Mouse (Mus musculus) intestine, postnatal 0 days (tissue): ENCODE results near the gene Pitx2. TPM values are rescaled to one million over a fixed set of nuclear protein-coding genes. Genes with fewer than 3 reads are reported as not detected.

Experiments
- ATAC-seq: fragments of 200-750 bp; cut with Nextera tagmentation; 2 replicates; pipeline ENCODE4 v1.8.0; 2017; ENCODE audit warnings: mild to moderate bottlenecking, moderate TSS enrichment, moderate library complexity
- H3K27ac ChIP-seq: fragments of 300-500 bp; sonication (generic); 2 replicates; pipeline ENCODE4 v1.5.1; 2014; ENCODE audit warnings: mild to moderate bottlenecking, low read depth, low read length, moderate library complexity
- H3K27me3 ChIP-seq: fragments of 300-500 bp; sonication (generic); replicated peaks from 2 replicates; pipeline ENCODE4 v1.6.1; 2014; ENCODE audit warnings: low read length, mixed read lengths; ENCODE audit not compliant: control insufficient read depth, insufficient read depth
- H3K36me3 ChIP-seq: fragments of 300-500 bp; sonication (generic); 2 replicates; pipeline ENCODE4 v1.6.1; 2014; ENCODE audit warnings: mild to moderate bottlenecking, moderate library complexity; ENCODE audit not compliant: control insufficient read depth, insufficient read depth
- H3K4me1 ChIP-seq: fragments of 300-500 bp; sonication (generic); replicated peaks from 2 replicates; pipeline ENCODE4 v1.6.1; 2014; ENCODE audit warnings: antibody characterized with exemption, low read length, mixed read lengths; ENCODE audit not compliant: control insufficient read depth, insufficient read depth
- H3K4me2 ChIP-seq: fragments of 300-500 bp; sonication (generic); replicated peaks from 2 replicates; pipeline ENCODE4 v1.6.1; 2014; ENCODE audit warnings: low read depth, mild to moderate bottlenecking, moderate library complexity
- H3K4me3 ChIP-seq: fragments of 300-500 bp; sonication (generic); 2 replicates; pipeline ENCODE4 v1.5.1; 2014; ENCODE audit warnings: low read depth, low read length
- H3K9ac ChIP-seq: fragments of 300-500 bp; sonication (generic); 2 replicates; pipeline ENCODE4 v1.6.1; 2014; ENCODE audit warnings: mild to moderate bottlenecking, low read depth, low read length
- H3K9me3 ChIP-seq: fragments of 300-500 bp; sonication (generic); 2 replicates; pipeline ENCODE4 v1.6.1; 2016; ENCODE audit warnings: mixed run types; ENCODE audit not compliant: control insufficient read depth
- CTCF ChIP-seq: sonication (generic); IDR thresholded peaks from 2 replicates; pipeline ENCODE4 v1.5.1; 2016; ENCODE audit warnings: low read depth, mild to moderate bottlenecking, control low read depth, antibody characterized with exemption, moderate library complexity
- WGBS: fragments of 180-500 bp; shearing (Covaris S2); extraction: QIAGEN DNeasy Blood & Tissue Kit; methylation state at CpG from one replicate; pipeline ENCODE4 v1.1.7; 2014; 5-methylcytosine and 5-hydroxymethylcytosine counted together
- polyA plus RNA-seq: library from polyadenylated mRNA; unstranded; fragments of >200 nt; fragmentation: Nextera tagmentation; extraction: Ambion mirVana; gene quantifications from 2 replicates; pipeline ENCODE4 v1.2.1, GENCODE M21; 2015

Pitx2 gene
- polyA plus RNA-seq, 1 experiment from 2014 or later = 18.3 TPM

- no peaks in the 10 kb centered on the region for H3K4me1 ChIP-seq
- 19% methylated on average over 12 of the region's 12 CpGs for WGBS
- peaks cover 18% of the 10 kb centered on the region for H3K27me3 ChIP-seq
- H3K9ac ChIP-seq = peak overlapping the region; percentile 72
- H3K4me2 ChIP-seq = peak overlapping the region; percentile 94
- no peak for TF ChIP-seq CTCF
- H3K36me3 ChIP-seq = no peaks in the 10 kb centered on the region
- no peak for ATAC-seq
- H3K4me3 ChIP-seq = peak overlapping the region; percentile 76
- H3K27ac ChIP-seq = peak overlapping the region; percentile 60
- no peaks in the 10 kb centered on the region for H3K9me3 ChIP-seq
These were observed 18.2 kb downstream of the Pitx2 start for GRCm38 (mm10) chr3:129217862-129218370.

GRCm38 (mm10) chr3:129218371-129218921 is 18.8 kb downstream of the Pitx2 start:
- no peak for TF ChIP-seq CTCF
- Histone ChIP-seq H3K36me3 (no peaks in the 10 kb centered on the region), H3K9me3 (no peaks in the 10 kb centered on the region), H3K4me1 (no peaks in the 10 kb centered on the region), H3K4me2 (peak overlapping the region; percentile 94), H3K27ac (peak overlapping the region; percentile 35), H3K4me3 (peak overlapping the region; percentile 76), H3K9ac (peak overlapping the region; percentile 72), H3K27me3 (peaks cover 17% of the 10 kb centered on the region)
- WGBS = 20% methylated on average over 41 of the region's 41 CpGs
- ATAC-seq = no peak

GRCm38 (mm10) chr3:129220086-129220670 is 20.5 kb downstream of the Pitx2 start:
- Histone ChIP-seq H3K27ac (peak overlapping the region; percentile 71), H3K4me1 (no peaks in the 10 kb centered on the region), H3K9ac (0 out of 2 replicates have a peak overlapping the region, but pooled peaks have one; percentile 22), H3K4me2 (peak overlapping the region; percentile 94), H3K4me3 (peak overlapping the region; percentile 59), H3K9me3 (no peaks in the 10 kb centered on the region), H3K27me3 (peaks cover 15% of the 10 kb centered on the region), H3K36me3 (no peaks in the 10 kb centered on the region)
- ATAC-seq = no peak
- 20% methylated on average over 7 of the region's 7 CpGs for WGBS
- no peak for TF ChIP-seq CTCF

DNA sequence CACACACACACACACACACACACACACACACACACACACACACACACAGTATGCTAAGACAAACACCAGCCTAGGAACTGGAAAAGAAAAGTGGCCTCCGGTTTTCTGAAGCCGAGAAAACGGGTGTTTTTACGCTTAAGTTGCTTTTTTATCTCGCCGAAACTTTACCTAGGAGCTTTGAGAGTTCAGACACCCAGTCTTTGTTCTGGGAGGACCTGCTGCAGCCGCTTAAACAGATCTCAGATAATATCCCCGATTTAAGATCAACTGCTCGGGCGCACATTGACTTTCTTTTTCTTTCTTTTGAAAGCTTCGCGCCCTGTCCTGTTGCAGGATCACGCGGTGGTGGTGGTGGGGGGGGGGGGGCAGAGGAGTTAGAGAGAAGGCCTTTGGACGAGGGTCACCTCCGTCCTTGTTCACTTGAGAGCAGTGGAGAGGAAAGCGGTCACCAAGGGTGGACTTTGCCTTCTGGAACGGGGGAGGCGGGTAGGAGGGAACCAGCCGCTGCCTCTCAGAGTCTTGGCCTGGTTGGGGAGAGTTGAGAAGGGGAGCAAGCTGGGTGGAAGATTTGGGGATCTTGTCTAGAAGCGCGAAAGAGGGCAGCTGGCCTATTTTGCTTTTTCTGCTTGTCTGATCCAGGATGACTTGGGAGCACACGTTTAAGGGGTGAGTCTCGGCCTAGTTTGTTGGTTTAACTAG is 21.2 kb downstream of the Pitx2 start:
- Histone ChIP-seq H3K9me3 (no peaks in the 10 kb centered on the region), H3K4me2 (peak overlapping the region; percentile 94), H3K4me1 (no peaks in the 10 kb centered on the region), H3K4me3 (peak overlapping the region; percentile 59), H3K36me3 (no peaks in the 10 kb centered on the region), H3K27ac (peak overlapping the region; percentile 71), H3K9ac (peak overlapping the region; percentile 40; the same call in 1 of the 2 replicates), H3K27me3 (peaks cover 17% of the 10 kb centered on the region)
- 16% methylated on average over 24 of the region's 24 CpGs for WGBS
- ATAC-seq = peak; percentile 65
- no peak for TF ChIP-seq CTCF

DNA sequence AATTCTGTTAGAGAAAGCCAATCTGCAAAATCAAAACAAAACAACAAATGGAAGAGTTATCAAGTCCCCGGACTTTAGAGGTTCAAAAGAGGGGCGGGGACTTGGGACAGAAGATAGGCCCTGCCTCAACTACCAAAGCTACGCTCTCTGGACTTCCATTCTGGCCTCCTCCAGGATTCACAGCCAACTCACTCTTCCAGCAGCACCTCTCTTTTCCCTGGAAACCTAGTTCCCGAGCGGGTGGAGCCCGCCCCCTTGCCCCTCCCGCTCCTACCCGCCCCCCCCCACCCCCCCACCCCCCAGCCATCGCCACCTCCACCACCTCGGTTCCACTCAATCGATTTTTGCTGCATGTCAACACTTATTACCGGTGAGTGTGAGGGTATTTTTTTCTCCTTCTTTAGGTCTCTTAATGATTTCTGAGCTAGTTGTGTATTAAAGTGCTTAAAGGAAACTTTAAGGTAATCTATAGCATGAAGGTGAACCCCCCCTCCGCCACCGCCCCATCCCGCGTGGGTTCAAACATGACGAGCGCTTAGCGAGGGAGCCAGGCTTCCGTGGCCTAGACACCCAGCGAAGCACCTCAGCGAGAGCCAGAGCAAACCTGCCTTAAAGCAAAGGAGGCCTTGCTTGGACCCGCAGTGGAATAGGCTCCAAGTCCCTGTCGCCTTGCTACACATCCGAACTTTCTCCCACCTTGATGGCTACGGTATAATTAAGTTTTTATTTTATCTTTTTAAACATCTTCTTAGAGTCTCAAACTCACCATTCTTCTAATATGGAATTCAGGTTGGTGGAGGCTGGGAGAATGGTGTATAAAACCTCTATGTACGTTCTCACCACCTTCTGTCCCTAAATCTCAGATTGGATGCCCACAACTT is 21.9 kb downstream of the Pitx2 start:
- TF ChIP-seq CTCF = no peak
- H3K36me3 ChIP-seq = no peaks in the 10 kb centered on the region
- H3K9me3 ChIP-seq = no peaks in the 10 kb centered on the region
- H3K27ac ChIP-seq = peak overlapping the region; percentile 71
- peak overlapping the region; percentile 40 for H3K9ac ChIP-seq
- 12% methylated on average over 27 of the region's 27 CpGs for WGBS
- peak overlapping the region; percentile 94 for H3K4me2 ChIP-seq
- ATAC-seq = peak; percentile 21; the same call in 1 of the 2 replicates
- no peaks in the 10 kb centered on the region for H3K4me1 ChIP-seq
- peaks cover 24% of the 10 kb centered on the region for H3K27me3 ChIP-seq
- peak overlapping the region; percentile 59 for H3K4me3 ChIP-seq
